Mouse (Mus musculus): ENCODE measurements around the gene Ankrd17.

GRCm38 (mm10) chr5:90353552-90354317 is 12.6 kb downstream of the Ankrd17 start:
- TF ChIP-seq TAL1 (IDR thresholded peaks at IDR 0.05; ENCODE audit: low read length) (no peak), GATA1 (IDR thresholded peaks at IDR 0.05; ENCODE audit: low read length) (no peak)

Data from erythroblast, embryonic 14.5 days (primary cell).